Mouse (Mus musculus): ENCODE measurements at regions not wholly inside any gene's neighbourhood (a gene's known extent, or its start where the extent isn't known, plus 50 kb on each side); places are given as distances from the start of the nearest gene placed in this dataset.

DNA sequence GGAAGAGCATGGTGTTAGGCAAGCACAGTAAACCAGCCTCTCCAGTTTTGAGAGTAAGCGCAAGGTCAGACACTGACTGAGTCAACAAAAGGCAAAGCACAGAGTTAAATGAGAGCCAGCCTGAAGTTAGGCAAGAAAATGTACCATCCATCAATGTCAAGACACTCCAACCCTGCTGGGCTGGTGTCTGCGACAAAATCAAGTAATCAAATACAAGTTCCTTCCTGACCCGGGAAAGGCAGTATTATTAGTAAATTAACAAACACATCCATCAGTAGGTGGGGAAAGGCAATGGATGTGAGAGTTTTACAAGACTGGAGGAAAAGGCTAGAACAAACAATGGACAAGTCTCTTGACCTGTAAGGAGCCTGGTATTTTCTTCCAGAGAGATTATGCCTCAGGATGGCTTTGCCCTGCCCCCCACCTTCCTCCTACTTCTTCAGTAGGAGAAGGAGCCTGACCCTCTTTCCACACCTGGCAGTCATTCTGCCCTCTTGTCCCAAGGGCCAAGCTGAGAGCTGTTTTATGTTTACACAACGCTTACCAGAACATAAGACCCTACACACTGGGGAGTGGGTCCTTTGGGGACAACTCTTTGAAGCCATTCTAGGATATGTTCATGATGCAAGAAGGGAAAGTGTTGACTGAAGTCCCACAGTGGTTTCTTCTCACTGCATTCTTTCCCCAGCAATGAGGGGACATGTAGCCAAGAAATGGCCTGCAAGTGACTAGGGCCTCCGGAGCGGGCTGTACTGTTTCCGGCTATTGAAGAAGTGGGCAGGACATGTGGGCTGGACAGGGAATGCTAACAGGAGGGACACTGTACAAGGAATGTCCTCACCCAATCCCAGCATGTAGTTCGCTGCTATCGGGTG lies 461.7 kb upstream of the Gm10131 start:
- H3K9ac ChIP-seq (ENCODE audit: low read depth, low read length), result no peak overlapping the region
- no peak overlapping the region for H3K4me3 ChIP-seq (ENCODE audit: low read length)
- WGBS, result 62% methylated on average over 9 of the region's 9 CpGs
- ATAC-seq, result no peak
- no peaks in the 10 kb centered on the region for H3K9me3 ChIP-seq (ENCODE audit: control insufficient read depth, low read length)
- no peak overlapping the region for H3K27ac ChIP-seq (ENCODE audit: low read depth, low read length)
- H3K27me3 ChIP-seq (replicated peaks; ENCODE audit: control insufficient read depth, insufficient read depth, low read length), result no peaks in the 10 kb centered on the region
- H3K4me1 ChIP-seq (ENCODE audit: control insufficient read depth, insufficient read depth, low read depth, low read length), result no peaks in the 10 kb centered on the region
- H3K4me2 ChIP-seq (ENCODE audit: low read length), result no peak overlapping the region
- no peaks in the 10 kb centered on the region for H3K36me3 ChIP-seq (ENCODE audit: control insufficient read depth, insufficient read depth, low read length)

DNA sequence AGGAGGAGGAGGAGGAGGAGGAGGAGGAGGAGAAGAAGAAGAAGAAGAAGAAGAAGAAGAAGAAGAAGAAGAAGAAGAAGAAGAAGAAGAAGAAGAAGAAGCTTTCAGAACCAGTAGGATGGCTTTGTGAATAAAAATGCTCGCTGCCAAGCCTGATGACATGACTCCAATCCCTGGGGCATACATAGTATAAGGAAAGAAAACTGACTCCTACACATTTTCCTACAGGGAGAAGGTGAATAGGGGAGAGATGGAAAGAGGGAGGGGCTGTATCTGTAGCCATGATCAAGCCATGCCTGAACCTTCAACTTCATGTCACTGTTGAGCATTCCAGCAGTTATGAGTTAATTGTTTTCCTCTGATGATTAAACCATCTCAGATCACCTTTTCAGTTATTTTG lies 460.2 kb upstream of the Gm10131 start:
- Histone ChIP-seq H3K9ac (ENCODE audit: low read depth, low read length) (no peak overlapping the region), H3K4me3 (ENCODE audit: low read length) (no peak overlapping the region), H3K9me3 (ENCODE audit: control insufficient read depth, low read length) (no peaks in the 10 kb centered on the region), H3K36me3 (ENCODE audit: control insufficient read depth, insufficient read depth, low read length) (no peaks in the 10 kb centered on the region), H3K4me2 (ENCODE audit: low read length) (no peak overlapping the region), H3K27ac (ENCODE audit: low read depth, low read length) (no peak overlapping the region), H3K4me1 (ENCODE audit: control insufficient read depth, insufficient read depth, low read depth, low read length) (no peaks in the 10 kb centered on the region), H3K27me3 (replicated peaks; ENCODE audit: control insufficient read depth, insufficient read depth, low read length) (no peaks in the 10 kb centered on the region)
- ATAC-seq, result no peak
- 94% methylated on average over 1 of the region's 1 CpGs for WGBS

DNA sequence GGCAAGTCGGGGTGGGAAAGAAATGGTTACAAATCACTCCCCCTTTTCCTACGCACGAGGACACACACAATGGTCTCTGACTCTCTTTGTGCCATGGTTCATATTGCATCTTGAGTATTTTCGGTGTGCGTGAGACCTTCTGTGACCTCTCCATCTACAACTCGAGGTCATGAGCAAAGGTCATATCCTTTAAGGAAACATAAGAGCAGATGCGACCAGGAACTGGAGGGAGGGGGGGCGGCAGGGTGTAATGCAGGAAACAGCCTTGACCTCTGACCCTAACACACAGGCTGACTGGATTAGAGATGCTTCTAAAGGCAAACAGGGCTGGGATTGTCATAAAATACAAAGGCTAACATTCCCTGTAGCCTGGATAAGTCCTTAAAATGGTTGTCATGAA lies 450.7 kb upstream of the Gm10131 start:
- ATAC-seq, result no peak
- WGBS, result 58% methylated on average over 8 of the region's 8 CpGs
- Histone ChIP-seq H3K9me3 (ENCODE audit: control insufficient read depth, low read length) (no peaks in the 10 kb centered on the region), H3K27ac (ENCODE audit: low read depth, low read length) (no peak overlapping the region), H3K4me1 (ENCODE audit: control insufficient read depth, insufficient read depth, low read depth, low read length) (no peaks in the 10 kb centered on the region), H3K9ac (ENCODE audit: low read depth, low read length) (no peak overlapping the region), H3K27me3 (replicated peaks; ENCODE audit: control insufficient read depth, insufficient read depth, low read length) (no peaks in the 10 kb centered on the region), H3K36me3 (ENCODE audit: control insufficient read depth, insufficient read depth, low read length) (no peaks in the 10 kb centered on the region), H3K4me2 (ENCODE audit: low read length) (no peak overlapping the region), H3K4me3 (ENCODE audit: low read length) (no peak overlapping the region)

DNA sequence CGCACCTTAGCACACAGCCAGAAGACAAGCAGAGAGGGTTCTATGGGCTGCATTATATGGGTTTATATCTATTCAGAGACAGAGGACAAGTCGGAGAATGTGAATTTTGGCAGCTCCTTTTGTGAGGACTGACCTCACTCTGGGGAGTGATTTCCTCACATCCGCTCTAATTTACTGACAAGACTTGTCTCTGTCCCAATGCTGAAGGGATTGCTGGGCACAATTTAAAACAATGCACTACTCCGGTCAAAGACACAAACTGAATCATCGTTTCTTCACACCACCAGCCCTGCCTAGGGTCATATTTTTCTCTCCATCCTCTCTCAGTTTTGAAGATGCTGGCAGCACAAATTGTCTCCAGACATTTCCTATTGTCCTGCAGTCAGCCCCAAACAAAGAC lies 438.2 kb upstream of the Gm10131 start:
- Histone ChIP-seq H3K27me3 (replicated peaks; ENCODE audit: control insufficient read depth, insufficient read depth, low read length) (no peaks in the 10 kb centered on the region), H3K9me3 (ENCODE audit: control insufficient read depth, low read length) (no peaks in the 10 kb centered on the region), H3K36me3 (ENCODE audit: control insufficient read depth, insufficient read depth, low read length) (no peaks in the 10 kb centered on the region), H3K27ac (ENCODE audit: low read depth, low read length) (no peak overlapping the region), H3K4me1 (ENCODE audit: control insufficient read depth, insufficient read depth, low read depth, low read length) (no peaks in the 10 kb centered on the region), H3K9ac (ENCODE audit: low read depth, low read length) (no peak overlapping the region), H3K4me2 (ENCODE audit: low read length) (no peak overlapping the region), H3K4me3 (ENCODE audit: low read length) (no peak overlapping the region)
- 57% methylated on average over 5 of the region's 5 CpGs for WGBS
- ATAC-seq, result no peak

DNA sequence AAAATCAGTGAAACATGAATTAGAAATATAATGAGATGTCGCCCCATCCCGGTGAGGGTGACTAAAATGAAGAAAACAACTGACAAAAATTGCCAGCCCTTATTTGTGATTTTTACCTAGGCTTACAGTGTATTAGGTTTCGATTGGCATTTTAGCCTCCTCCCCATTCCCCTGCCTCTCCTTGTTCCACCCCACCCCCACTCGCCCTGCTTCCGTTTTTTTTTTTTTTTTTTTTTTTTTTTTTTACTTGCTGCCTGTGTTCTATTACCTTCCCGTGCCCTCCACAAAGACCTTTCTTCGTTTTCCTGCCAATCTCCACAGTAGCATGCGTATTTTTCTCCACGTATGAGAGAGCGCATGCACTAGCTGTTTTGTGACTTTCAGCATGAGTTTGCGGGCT lies 435.3 kb upstream of the Gm10131 start:
- Histone ChIP-seq H3K4me2 (ENCODE audit: low read length) (peak overlapping the region; percentile 23; the same call in 1 of the 2 replicates), H3K27ac (ENCODE audit: low read depth, low read length) (no peak overlapping the region), H3K9ac (ENCODE audit: low read depth, low read length) (no peak overlapping the region), H3K9me3 (ENCODE audit: control insufficient read depth, low read length) (no peaks in the 10 kb centered on the region), H3K27me3 (replicated peaks; ENCODE audit: control insufficient read depth, insufficient read depth, low read length) (no peaks in the 10 kb centered on the region), H3K36me3 (ENCODE audit: control insufficient read depth, insufficient read depth, low read length) (no peaks in the 10 kb centered on the region), H3K4me1 (ENCODE audit: control insufficient read depth, insufficient read depth, low read depth, low read length) (no peaks in the 10 kb centered on the region), H3K4me3 (ENCODE audit: low read length) (no peak overlapping the region)
- no peak for ATAC-seq
- 22% methylated on average over 11 of the region's 11 CpGs for WGBS

DNA sequence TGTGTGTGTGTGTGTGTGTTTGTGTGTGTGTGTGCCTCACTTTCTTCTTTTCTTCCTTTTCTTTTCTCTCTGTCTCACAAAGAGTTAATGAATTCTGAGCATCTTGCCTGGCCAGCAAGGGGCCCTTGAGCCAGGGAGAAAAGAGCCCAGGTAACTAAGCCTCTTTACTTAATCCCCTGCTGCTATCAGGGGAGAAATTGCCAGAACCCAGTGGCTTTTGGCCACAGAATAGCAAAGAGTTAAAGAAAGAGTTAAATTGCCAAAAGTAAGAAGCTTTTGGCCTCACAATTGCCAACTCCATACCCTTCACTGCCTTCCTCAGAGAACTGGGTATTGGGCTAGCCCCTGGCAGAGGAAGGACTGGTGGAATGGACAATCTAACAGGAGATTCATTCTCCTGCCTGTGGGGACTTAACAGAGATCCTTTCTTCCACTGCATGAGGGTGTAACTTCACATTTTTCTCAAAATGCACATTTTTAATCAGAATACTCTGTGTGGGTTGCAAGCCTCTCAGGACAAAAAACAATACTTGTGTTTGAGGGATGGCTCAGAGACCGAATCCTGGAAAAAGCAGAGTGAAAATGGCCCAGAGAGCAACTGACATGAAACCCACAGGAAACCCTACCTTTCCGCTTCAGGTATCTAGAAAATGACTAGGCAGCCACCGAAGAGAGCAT lies 431.0 kb upstream of the Gm10131 start:
- no peaks in the 10 kb centered on the region for H3K36me3 ChIP-seq (ENCODE audit: control insufficient read depth, insufficient read depth, low read length)
- H3K27me3 ChIP-seq (replicated peaks; ENCODE audit: control insufficient read depth, insufficient read depth, low read length), result no peaks in the 10 kb centered on the region
- WGBS, result 75% methylated on average over 3 of the region's 3 CpGs
- H3K4me1 ChIP-seq (ENCODE audit: control insufficient read depth, insufficient read depth, low read depth, low read length), result no peaks in the 10 kb centered on the region
- H3K4me3 ChIP-seq (ENCODE audit: low read length), result no peak overlapping the region
- no peak overlapping the region for H3K4me2 ChIP-seq (ENCODE audit: low read length)
- no peak for ATAC-seq
- H3K27ac ChIP-seq (ENCODE audit: low read depth, low read length), result no peak overlapping the region
- H3K9ac ChIP-seq (ENCODE audit: low read depth, low read length), result no peak overlapping the region
- H3K9me3 ChIP-seq (ENCODE audit: control insufficient read depth, low read length), result no peaks in the 10 kb centered on the region

DNA sequence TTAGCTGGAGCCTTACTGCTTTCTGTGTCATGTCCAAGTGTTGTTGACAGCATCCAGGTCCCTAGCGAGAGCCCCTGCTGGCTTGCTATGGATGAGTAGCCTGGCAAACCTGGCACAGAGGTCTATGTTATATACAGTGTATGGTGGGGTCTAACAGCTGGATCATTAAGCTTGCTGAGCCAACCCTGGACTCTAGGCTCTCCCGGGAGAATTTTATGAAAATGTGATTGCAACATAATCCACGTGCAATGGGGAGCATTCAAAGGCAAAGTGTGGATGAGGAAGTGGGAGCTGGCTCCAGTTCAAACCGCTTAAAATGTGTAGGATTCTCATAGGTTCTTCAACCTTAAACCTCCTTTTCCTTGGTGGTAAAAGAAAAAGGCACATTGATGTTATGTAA lies 427.7 kb upstream of the Gm10131 start:
- no peaks in the 10 kb centered on the region for H3K36me3 ChIP-seq (ENCODE audit: control insufficient read depth, insufficient read depth, low read length)
- ATAC-seq, result no peak
- H3K27ac ChIP-seq (ENCODE audit: low read depth, low read length), result no peak overlapping the region
- no peaks in the 10 kb centered on the region for H3K27me3 ChIP-seq (replicated peaks; ENCODE audit: control insufficient read depth, insufficient read depth, low read length)
- H3K4me3 ChIP-seq (ENCODE audit: low read length), result no peak overlapping the region
- no peaks in the 10 kb centered on the region for H3K9me3 ChIP-seq (ENCODE audit: control insufficient read depth, low read length)
- H3K4me2 ChIP-seq (ENCODE audit: low read length), result no peak overlapping the region
- H3K4me1 ChIP-seq (ENCODE audit: control insufficient read depth, insufficient read depth, low read depth, low read length), result no peaks in the 10 kb centered on the region
- no peak overlapping the region for H3K9ac ChIP-seq (ENCODE audit: low read depth, low read length)
- 65% methylated on average over 4 of the region's 4 CpGs for WGBS

DNA sequence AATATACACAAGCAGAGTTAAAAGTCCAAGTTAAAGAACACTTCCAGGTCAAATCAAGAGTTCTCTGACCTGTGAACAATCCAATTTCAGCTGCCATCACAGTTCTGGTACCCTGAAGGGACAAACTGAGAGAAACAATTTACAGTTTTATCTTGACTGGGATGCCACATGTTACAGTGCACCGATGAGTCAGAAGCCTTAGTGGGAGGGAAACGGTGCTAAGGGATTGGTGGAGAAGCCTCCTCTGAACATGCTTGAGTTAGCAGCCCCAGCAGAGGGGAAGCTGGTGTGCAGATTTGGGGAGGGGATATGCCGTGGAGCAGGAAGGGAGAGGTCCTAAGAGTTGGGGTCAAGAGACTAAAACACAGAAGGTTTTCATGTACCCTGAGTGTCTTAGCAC lies 423.9 kb upstream of the Gm10131 start:
- no peak overlapping the region for H3K9ac ChIP-seq (ENCODE audit: low read depth, low read length)
- 77% methylated on average over 3 of the region's 3 CpGs for WGBS
- H3K27ac ChIP-seq (ENCODE audit: low read depth, low read length), result no peak overlapping the region
- no peak overlapping the region for H3K4me2 ChIP-seq (ENCODE audit: low read length)
- H3K9me3 ChIP-seq (ENCODE audit: control insufficient read depth, low read length), result no peaks in the 10 kb centered on the region
- H3K36me3 ChIP-seq (ENCODE audit: control insufficient read depth, insufficient read depth, low read length), result no peaks in the 10 kb centered on the region
- H3K27me3 ChIP-seq (replicated peaks; ENCODE audit: control insufficient read depth, insufficient read depth, low read length), result no peaks in the 10 kb centered on the region
- no peaks in the 10 kb centered on the region for H3K4me1 ChIP-seq (ENCODE audit: control insufficient read depth, insufficient read depth, low read depth, low read length)
- H3K4me3 ChIP-seq (ENCODE audit: low read length), result no peak overlapping the region
- ATAC-seq, result no peak

DNA sequence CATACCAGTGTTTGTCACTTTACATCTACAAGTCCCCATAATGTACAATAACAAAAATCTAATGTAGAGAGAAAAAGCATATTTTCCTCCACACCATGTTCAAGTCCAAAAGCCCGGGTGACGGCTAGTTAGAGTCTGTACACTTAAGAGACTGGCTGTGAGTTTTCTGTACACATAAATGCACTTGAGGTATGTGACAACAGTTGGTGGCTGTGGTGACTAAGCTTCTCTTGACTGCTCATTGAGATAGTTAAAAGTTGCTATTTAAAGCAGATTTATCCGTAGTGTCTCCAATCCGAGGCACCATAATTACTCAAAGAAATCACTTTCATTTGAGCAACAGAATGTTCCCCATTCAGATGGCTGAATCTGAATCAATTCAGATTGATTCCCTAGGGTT lies 421.9 kb upstream of the Gm10131 start:
- no peaks in the 10 kb centered on the region for H3K36me3 ChIP-seq (ENCODE audit: control insufficient read depth, insufficient read depth, low read length)
- no peak overlapping the region for H3K4me2 ChIP-seq (ENCODE audit: low read length)
- no peaks in the 10 kb centered on the region for H3K27me3 ChIP-seq (replicated peaks; ENCODE audit: control insufficient read depth, insufficient read depth, low read length)
- no peak overlapping the region for H3K9ac ChIP-seq (ENCODE audit: low read depth, low read length)
- H3K4me3 ChIP-seq (ENCODE audit: low read length), result no peak overlapping the region
- no peak overlapping the region for H3K27ac ChIP-seq (ENCODE audit: low read depth, low read length)
- WGBS, result 88% methylated on average over 4 of the region's 4 CpGs
- no peak for ATAC-seq
- H3K9me3 ChIP-seq (ENCODE audit: control insufficient read depth, low read length), result no peaks in the 10 kb centered on the region
- no peaks in the 10 kb centered on the region for H3K4me1 ChIP-seq (ENCODE audit: control insufficient read depth, insufficient read depth, low read depth, low read length)
